In genomic region chr12:70999423-70999903, GRCm38 (mm10) we compare ENCODE assay signal across 8 mouse cellular contexts. TPM values are rescaled to one million over a fixed set of nuclear protein-coding genes. Genes with fewer than 3 reads are reported as not detected.
DNase-seq lines count a peak whose midpoint lies in the region; ATAC-seq and TF ChIP-seq lines count a peak whose summit lies in the region.

No protein-coding gene starts in this region.

- WGBS in embryonic facial prominence, embryonic 13.5 days, result 47% methylated on average over 5 of the region's 5 CpGs
- WGBS in embryonic facial prominence, embryonic 10.5 days, result 75% methylated on average over 5 of the region's 5 CpGs
- 36% methylated on average over 5 of the region's 5 CpGs for WGBS in kidney, postnatal 0 days
- 0% methylated on average over 5 of the region's 5 CpGs for WGBS in macrophage (ENCODE audit: missing documents)

- no peaks in the 10 kb centered on the region for H3K9me3 ChIP-seq in embryonic facial prominence, embryonic 13.5 days
- H3K9me3 ChIP-seq in embryonic facial prominence, embryonic 10.5 days, result no peaks in the 10 kb centered on the region
- H3K9me3 ChIP-seq in kidney, postnatal 0 days (replicated peaks; ENCODE audit: low read length), result no peaks in the 10 kb centered on the region

- H3K79me2 ChIP-seq in macrophage (ENCODE audit: inconsistent target), result peaks cover 32% of the 10 kb centered on the region

- 0 out of 2 replicates have a peak, but pooled peaks cover 6% of the 10 kb centered on the region for H3K4me1 ChIP-seq in embryonic facial prominence, embryonic 13.5 days
- no peaks in the 10 kb centered on the region for H3K4me1 ChIP-seq in embryonic facial prominence, embryonic 10.5 days
- no peaks in the 10 kb centered on the region for H3K4me1 ChIP-seq in kidney, postnatal 0 days (replicated peaks; ENCODE audit: insufficient read depth, low read length)

- no peak overlapping the region for H3K4me2 ChIP-seq in embryonic facial prominence, embryonic 13.5 days
- peak overlapping the region; percentile 21; the same call in 1 of the 2 replicates for H3K4me2 ChIP-seq in kidney, postnatal 0 days (ENCODE audit: low read length)

- DNase-seq in embryonic facial prominence, embryonic 10.5 days (ENCODE audit: low spot score), result no peak
- peak; percentile 32 to 45 for DNase-seq in B cell, adult 2 months
- DNase-seq in gastrocnemius, postnatal 10 days, result peak; percentile 26
- DNase-seq in kidney, postnatal 0 days (ENCODE audit: low spot score), result peak; percentile 86
- no peak for DNase-seq in layer of hippocampus, postnatal 36 days
- no peak for DNase-seq in left cerebral cortex, adult 8-10 months (ENCODE audit: low spot score in 2 of 2)

- H3K9ac ChIP-seq in embryonic facial prominence, embryonic 13.5 days, result no peak overlapping the region
- no peak overlapping the region for H3K9ac ChIP-seq in kidney, postnatal 0 days (ENCODE audit: low read depth, low read length)

- peaks cover 42% of the 10 kb centered on the region for H3K36me3 ChIP-seq in embryonic facial prominence, embryonic 13.5 days
- H3K36me3 ChIP-seq in embryonic facial prominence, embryonic 10.5 days (replicated peaks), result peaks cover 79% of the 10 kb centered on the region
- peaks cover 18% of the 10 kb centered on the region; the same call in 1 of the 2 replicates for H3K36me3 ChIP-seq in kidney, postnatal 0 days (ENCODE audit: insufficient read depth, low read length)
- H3K36me3 ChIP-seq in macrophage (ENCODE audit: inconsistent target), result peaks cover 17% of the 10 kb centered on the region; the same call in 1 of the 2 replicates

- no peak for TF ChIP-seq CTCF in kidney, postnatal 0 days (IDR thresholded peaks at IDR 0.05; ENCODE audit: low read depth)

- peak overlapping the region; percentile 30 for H3K27ac ChIP-seq in embryonic facial prominence, embryonic 13.5 days
- no peak overlapping the region for H3K27ac ChIP-seq in embryonic facial prominence, embryonic 10.5 days (replicated peaks)
- H3K27ac ChIP-seq in kidney, postnatal 0 days, result peak overlapping the region; percentile 51
- peak overlapping the region; percentile 86 for H3K27ac ChIP-seq in macrophage

- H3K4me3 ChIP-seq in embryonic facial prominence, embryonic 13.5 days, result no peak overlapping the region
- H3K4me3 ChIP-seq in embryonic facial prominence, embryonic 10.5 days, result no peak overlapping the region
- no peak overlapping the region for H3K4me3 ChIP-seq in kidney, postnatal 0 days (replicated peaks; ENCODE audit: low read depth, low read length)
- H3K4me3 ChIP-seq in macrophage (ENCODE audit: inconsistent target), result no peak overlapping the region; the same call in 1 of the 2 replicates

- ATAC-seq in embryonic facial prominence, embryonic 13.5 days (ENCODE audit: insufficient number of reproducible peaks, insufficient read depth, low FRiP score, low TSS enrichment, low read depth), result no peak
- no peak for ATAC-seq in kidney, postnatal 0 days (replicated peaks; ENCODE audit: low FRiP score, low read depth)

- no peaks in the 10 kb centered on the region for H3K27me3 ChIP-seq in embryonic facial prominence, embryonic 13.5 days
- H3K27me3 ChIP-seq in embryonic facial prominence, embryonic 10.5 days (replicated peaks; ENCODE audit: low read depth, poor library complexity, severe bottlenecking), result no peaks in the 10 kb centered on the region
- H3K27me3 ChIP-seq in kidney, postnatal 0 days (ENCODE audit: insufficient read depth, low read length), result no peaks in the 10 kb centered on the region

RNA-seq across cellular contexts. Expression of gene Arid4a, which starts 16.3 kb away (rescaled TPM):
- polyA plus RNA-seq in embryonic facial prominence, embryonic 13.5 days (2015; fragmentation: Nextera tagmentation; extraction: Ambion mirVana), result 41.8 and 44.3 TPM in 2 replicates
- polyA plus RNA-seq in embryonic facial prominence, embryonic 10.5 days (2016; fragmentation: Nextera tagmentation; extraction: Ambion mirVana), result 26.6 and 26.9 TPM in 2 replicates
- total RNA-seq in gastrocnemius, postnatal 10 days (2021), result 10 to 100 TPM; 11.0 to 12.3 TPM
- polyA plus RNA-seq in kidney, postnatal 0 days (2015; fragmentation: Nextera tagmentation; extraction: Ambion mirVana), result 32.4 and 32.6 TPM in 2 replicates
- total RNA-seq in macrophage (2018; cell fraction: chromatin; rRNA removed), result 100 to 1,000 TPM in 25 of 26 experiments, 10 to 100 TPM in 1; 89.8 to 317 (median 227) TPM
- 10 to 100 TPM; 11.7 to 39.1 (median 31.2) TPM for total RNA-seq in macrophage (2018; cell fraction: cytosol; rRNA removed)
- 100 to 1,000 TPM in 7 of 26 experiments, 10 to 100 TPM in 19; 46.9 to 144 (median 92.7) TPM for total RNA-seq in macrophage (2018; cell fraction: nucleus; rRNA removed)
- 17.8 to 50.5 TPM (median 26.8 TPM) in 3 replicates for polyA plus RNA-seq in macrophage (2018)
- 10 to 100 TPM; 41.7 to 44.2 TPM for total RNA-seq in layer of hippocampus, postnatal 36 days (2021)
- 10 to 100 TPM; 30.3 to 37.8 (median 35.9) TPM for total RNA-seq in left cerebral cortex, adult 8-10 months (2022)

RNA-seq across cellular contexts. Expression of gene Psma3, which starts 25.0 kb away (rescaled TPM):
- polyA plus RNA-seq in embryonic facial prominence, embryonic 13.5 days (2015; fragmentation: Nextera tagmentation; extraction: Ambion mirVana), result 638 and 649 TPM in 2 replicates
- polyA plus RNA-seq in embryonic facial prominence, embryonic 10.5 days (2016; fragmentation: Nextera tagmentation; extraction: Ambion mirVana), result 682 and 687 TPM in 2 replicates
- 100 to 1,000 TPM; 464 to 488 TPM for total RNA-seq in gastrocnemius, postnatal 10 days (2021)
- polyA plus RNA-seq in kidney, postnatal 0 days (2015; fragmentation: Nextera tagmentation; extraction: Ambion mirVana), result 606 and 634 TPM in 2 replicates
- 100 to 1,000 TPM; 126 to 282 (median 203) TPM for total RNA-seq in macrophage (2018; cell fraction: chromatin; rRNA removed)
- 100 to 1,000 TPM; 131 to 253 (median 177) TPM for total RNA-seq in macrophage (2018; cell fraction: cytosol; rRNA removed)
- total RNA-seq in macrophage (2018; cell fraction: nucleus; rRNA removed), result 100 to 1,000 TPM; 100 to 256 (median 165) TPM
- 163 to 269 TPM (median 248 TPM) in 3 replicates for polyA plus RNA-seq in macrophage (2018)
- total RNA-seq in layer of hippocampus, postnatal 36 days (2021), result 100 to 1,000 TPM; 214 to 229 TPM
- total RNA-seq in left cerebral cortex, adult 8-10 months (2022), result 100 to 1,000 TPM; 192 to 221 (median 205) TPM

Comparison
In these comparisons a context has a peak if more than half of its experiments do, and no peak if none do; other contexts are left out.
1. DNase-seq: peak in B cell, adult 2 months (2 of 2), gastrocnemius, postnatal 10 days (single experiment) and kidney, postnatal 0 days (single experiment); none in embryonic facial prominence, embryonic 10.5 days (single experiment), layer of hippocampus, postnatal 36 days (0 of 2) and left cerebral cortex, adult 8-10 months (0 of 2).